Mouse (Mus musculus) lung, embryonic 16.5 days (tissue): ENCODE data around the gene Skp2. TPM values are rescaled to one million over a fixed set of nuclear protein-coding genes. Genes with fewer than 3 reads are reported as not detected.
"Not testable (repeated sequence)": the region's sequence is repeated elsewhere in the genome, so short reads cannot be mapped to it uniquely, and the experiment has no call there.

ENCODE experiments used
- ATAC-seq: fragments of 200-750 bp; cut with Nextera tagmentation; 2 replicates; pipeline ENCODE4 v1.8.0; 2017; ENCODE audit warnings: low read depth, mild to moderate bottlenecking, moderate library complexity
- H3K27ac ChIP-seq: fragments of 300-500 bp; sonication (generic); 2 replicates; pipeline ENCODE4 v1.5.1; 2014; ENCODE audit warnings: mild to moderate bottlenecking, control low read depth, low read length
- H3K27me3 ChIP-seq: fragments of 300-500 bp; sonication (generic); 2 replicates; pipeline ENCODE4 v1.6.1; 2014; ENCODE audit warnings: low read depth, low read length, mixed read lengths; ENCODE audit not compliant: control insufficient read depth, insufficient read depth
- H3K36me3 ChIP-seq: fragments of 300-500 bp; sonication (generic); 2 replicates; pipeline ENCODE4 v1.6.1; 2014; ENCODE audit warnings: low read length; ENCODE audit not compliant: control insufficient read depth, insufficient read depth
- H3K4me1 ChIP-seq: fragments of 300-500 bp; sonication (generic); replicated peaks from 2 replicates; pipeline ENCODE4 v1.6.1; 2014; ENCODE audit warnings: low read length, mixed read lengths; ENCODE audit not compliant: control insufficient read depth, insufficient read depth
- H3K4me2 ChIP-seq: fragments of 300-500 bp; sonication (generic); 2 replicates; pipeline ENCODE4 v1.6.1; 2014; ENCODE audit warnings: low read depth, low read length, control low read depth
- H3K4me3 ChIP-seq: fragments of 300-500 bp; sonication (generic); 2 replicates; pipeline ENCODE4 v1.5.1; 2014; ENCODE audit warnings: mild to moderate bottlenecking, low read length, control low read depth
- H3K9ac ChIP-seq: fragments of 300-500 bp; sonication (generic); 2 replicates; pipeline ENCODE4 v1.6.1; 2014; ENCODE audit warnings: low read length, control low read depth
- H3K9me3 ChIP-seq: fragments of 300-500 bp; sonication (generic); 2 replicates; pipeline ENCODE4 v1.6.1; 2016; ENCODE audit warnings: low read length; ENCODE audit not compliant: control insufficient read depth
- WGBS: fragments of 180-500 bp; shearing (Covaris S2); extraction: QIAGEN DNeasy Blood & Tissue Kit; methylation state at CpG from one replicate; pipeline ENCODE4 v1.1.7; 2014; 5-methylcytosine and 5-hydroxymethylcytosine counted together
- polyA plus RNA-seq: library from polyadenylated mRNA; unstranded; fragments of >200 nt; fragmentation: Nextera tagmentation; extraction: Ambion mirVana; gene quantifications from 2 replicates; pipeline ENCODE4 v1.2.1, GENCODE M21; 2015

Gene Skp2
- 60.2 and 67.4 TPM in 2 replicates for polyA plus RNA-seq

GRCm38 (mm10) chr15:9155325-9155724 lies at the start of gene Skp2:
TSS of gene Skp2 (minus strand) at chr15:9155425.
- H3K27ac ChIP-seq, result no peak within 1 kb of the TSS
- no peaks in the 10 kb centered on the region for H3K4me1 ChIP-seq
- H3K9me3 ChIP-seq, result no peaks in the 10 kb centered on the region
- H3K27me3 ChIP-seq, result no peaks in the 10 kb centered on the region
- ATAC-seq, result no peak
- peaks cover 6% of the 10 kb centered on the region; the same call in 1 of the 2 replicates for H3K36me3 ChIP-seq
- no peak within 1 kb of the TSS for H3K4me3 ChIP-seq
- no peak within 1 kb of the TSS for H3K4me2 ChIP-seq
- no peak within 1 kb of the TSS for H3K9ac ChIP-seq

- no peak overlapping the region for H3K4me2 ChIP-seq
- no peak overlapping the region for H3K27ac ChIP-seq
- H3K27me3 ChIP-seq, result no peaks in the 10 kb centered on the region
- 53% methylated on average over 6 of the region's 6 CpGs for WGBS
- H3K4me3 ChIP-seq, result no peak overlapping the region
- peaks cover 5% of the 10 kb centered on the region for H3K36me3 ChIP-seq
- no peak overlapping the region for H3K9ac ChIP-seq
- no peaks in the 10 kb centered on the region for H3K9me3 ChIP-seq
- no peaks in the 10 kb centered on the region for H3K4me1 ChIP-seq
- ATAC-seq, result no peak
Measured at GRCm38 (mm10) chr15:9198421-9198820, 43.2 kb upstream of the Skp2 start.

GRCm38 (mm10) chr15:9192685-9193084 lies 37.5 kb upstream of the Skp2 start:
- H3K9ac ChIP-seq, H3K4me3 ChIP-seq, H3K9me3 ChIP-seq, H3K4me2 ChIP-seq, H3K27ac ChIP-seq, H3K36me3 ChIP-seq, ATAC-seq, H3K4me1 ChIP-seq, H3K27me3 ChIP-seq: not testable (repeated sequence)

GRCm38 (mm10) chr15:9189796-9190195 lies 34.6 kb upstream of the Skp2 start:
- Histone ChIP-seq H3K4me2 (no peak overlapping the region), H3K27me3 (no peaks in the 10 kb centered on the region), H3K36me3 (peaks cover 7% of the 10 kb centered on the region; the same call in 1 of the 2 replicates), H3K4me1 (no peaks in the 10 kb centered on the region), H3K9ac (no peak overlapping the region), H3K9me3 (no peaks in the 10 kb centered on the region), H3K27ac (no peak overlapping the region), H3K4me3 (no peak overlapping the region)
- no peak for ATAC-seq
- 84% methylated on average over 2 of the region's 2 CpGs for WGBS

- no peak for ATAC-seq
- no peak overlapping the region for H3K9ac ChIP-seq
- no peaks in the 10 kb centered on the region for H3K27me3 ChIP-seq
- H3K4me1 ChIP-seq, result no peaks in the 10 kb centered on the region
- 79% methylated on average over 5 of the region's 5 CpGs for WGBS
- no peak overlapping the region for H3K27ac ChIP-seq
- no peak overlapping the region for H3K4me3 ChIP-seq
- peaks cover 7% of the 10 kb centered on the region for H3K36me3 ChIP-seq
- H3K4me2 ChIP-seq, result no peak overlapping the region
- H3K9me3 ChIP-seq, result no peaks in the 10 kb centered on the region
Measured at GRCm38 (mm10) chr15:9183995-9184394, 28.8 kb upstream of the Skp2 start.

GRCm38 (mm10) chr15:9177038-9177437 lies 21.8 kb upstream of the Skp2 start:
- Histone ChIP-seq H3K4me3 (no peak overlapping the region), H3K36me3 (peaks cover 9% of the 10 kb centered on the region; the same call in 1 of the 2 replicates), H3K9me3 (no peaks in the 10 kb centered on the region), H3K27ac (no peak overlapping the region), H3K4me2 (no peak overlapping the region), H3K9ac (no peak overlapping the region), H3K27me3 (no peaks in the 10 kb centered on the region), H3K4me1 (no peaks in the 10 kb centered on the region)
- WGBS, result 96% methylated on average over 3 of the region's 3 CpGs
- ATAC-seq, result no peak

- Histone ChIP-seq H3K4me2 (no peak overlapping the region), H3K36me3 (peaks cover 5% of the 10 kb centered on the region; the same call in 1 of the 2 replicates), H3K9ac (no peak overlapping the region), H3K27me3 (no peaks in the 10 kb centered on the region), H3K4me1 (no peaks in the 10 kb centered on the region), H3K27ac (no peak overlapping the region), H3K9me3 (no peaks in the 10 kb centered on the region), H3K4me3 (no peak overlapping the region)
- 0 out of 2 replicates have a peak, but pooled peaks have one; percentile 17 for ATAC-seq
- 62% methylated on average over 6 of the region's 6 CpGs for WGBS
Measured at GRCm38 (mm10) chr15:9164125-9164524, 8.9 kb upstream of the Skp2 start.

DNA sequence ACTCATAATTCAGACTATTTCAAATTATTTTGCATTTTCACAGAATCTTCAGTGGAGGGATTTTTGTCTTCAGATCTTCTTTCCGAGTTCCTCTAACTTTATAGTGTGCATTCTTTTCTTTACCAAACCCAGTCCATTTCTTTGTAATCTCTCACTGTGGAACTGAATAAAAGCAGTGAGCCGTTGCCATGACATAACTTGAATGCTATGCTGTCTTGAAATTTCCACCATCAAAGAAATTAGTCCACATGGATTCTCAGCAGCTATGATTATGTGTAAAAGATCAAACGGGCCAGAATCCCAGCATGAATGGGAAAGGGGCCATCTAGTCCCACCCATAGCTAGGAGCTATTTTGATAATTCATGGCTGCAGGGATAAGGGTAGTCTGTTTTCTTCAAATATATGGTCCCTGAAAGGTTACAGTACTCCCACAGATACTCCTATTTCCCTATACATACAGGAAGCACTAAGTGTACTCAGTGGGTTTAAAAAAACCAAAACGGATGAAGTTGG lies 7.4 kb upstream of the Skp2 start:
- 0 out of 2 replicates have a peak, but pooled peaks cover 2% of the 10 kb centered on the region for H3K36me3 ChIP-seq

GRCm38 (mm10) chr15:9140684-9141171 lies 14.5 kb downstream of the Skp2 start:
- Histone ChIP-seq H3K4me2 (peak overlapping the region; percentile 53), H3K9me3 (no peaks in the 10 kb centered on the region), H3K27me3 (no peaks in the 10 kb centered on the region), H3K9ac (peak overlapping the region; percentile 86), H3K4me3 (peak overlapping the region; percentile 80), H3K36me3 (peaks cover 18% of the 10 kb centered on the region), H3K27ac (peak overlapping the region; percentile 76), H3K4me1 (peaks cover 16% of the 10 kb centered on the region)
- WGBS, result under 1% methylated on average over 37 of the region's 37 CpGs
- ATAC-seq, result peak; percentile 74

More for the DNA sequence above, 7.4 kb upstream of the Skp2 start:
- no peak overlapping the region for H3K4me3 ChIP-seq
- no peak for ATAC-seq
- no peak overlapping the region for H3K4me2 ChIP-seq
- H3K27ac ChIP-seq, result no peak overlapping the region
- 75% methylated on average over 4 of the region's 4 CpGs for WGBS
- no peak overlapping the region for H3K9ac ChIP-seq
- H3K9me3 ChIP-seq, result no peaks in the 10 kb centered on the region
- H3K4me1 ChIP-seq, result no peaks in the 10 kb centered on the region
- no peaks in the 10 kb centered on the region for H3K27me3 ChIP-seq
